Mouse (Mus musculus) urinary bladder, postnatal 4 days (tissue): ENCODE results near the gene Aire.
A peak's percentile ranks its signal among the peaks of the same experiment; 100 is the strongest.
"Not testable (repeated sequence)": the region's sequence is repeated elsewhere in the genome, so short reads cannot be mapped to it uniquely, and the experiment has no call there.

Source experiments
- DNase-seq, 2 experiments: peaks; one replicate each; pipeline ENCODE4 v3.0.0; 2021 to 2022; ENCODE audit warnings: low spot score in 2 of 2

Gene Aire

GRCm38 (mm10) chr10:78049519-78050035 lies 6.2 kb upstream of the Aire start:
- DNase-seq, result no peak

- DNase-seq, result no peak
These were observed 4.8 kb upstream of the Aire start for GRCm38 (mm10) chr10:78048061-78048730.

- no peak for DNase-seq
These were observed 3.0 kb upstream of the Aire start for GRCm38 (mm10) chr10:78046388-78046787.

GRCm38 (mm10) chr10:78044531-78044930 lies 1.1 kb upstream of the Aire start:
- DNase-seq, result no peak

- no peak for DNase-seq
These were observed 559 bp downstream of the Aire start for GRCm38 (mm10) chr10:78042697-78043405.

GRCm38 (mm10) chr10:78042096-78042495 lies 1.3 kb downstream of the Aire start:
- no peak for DNase-seq

GRCm38 (mm10) chr10:78041647-78042046 lies 1.8 kb downstream of the Aire start, which contains the start of gene Dnmt3l:
Gene Dnmt3l, plus strand, starts transcription at chr10:78041947.
- DNase-seq, result no peak

- DNase-seq, result no peak
These were observed 6.3 kb downstream of the Aire start for GRCm38 (mm10) chr10:78037139-78037538.

GRCm38 (mm10) chr10:78031987-78032386 lies 11.4 kb downstream of the Aire start:
- DNase-seq, result no peak

GRCm38 (mm10) chr10:78029080-78029479 lies 14.3 kb downstream of the Aire start:
- no peak for DNase-seq

GRCm38 (mm10) chr10:78028129-78028528 lies 15.3 kb downstream of the Aire start:
- peak; percentile 54 to 71 for DNase-seq

GRCm38 (mm10) chr10:78025453-78025852 lies 18.0 kb downstream of the Aire start:
- DNase-seq, result not testable (repeated sequence)

- DNase-seq, result not testable (repeated sequence)
These were observed 23.4 kb downstream of the Aire start for GRCm38 (mm10) chr10:78019984-78020383.

GRCm38 (mm10) chr10:78019291-78019690 lies 24.1 kb downstream of the Aire start:
- no peak for DNase-seq

GRCm38 (mm10) chr10:78018797-78019203 lies 24.6 kb downstream of the Aire start:
- peak; percentile 58 to 84 for DNase-seq

GRCm38 (mm10) chr10:78016366-78016765 lies 27.0 kb downstream of the Aire start:
- no peak for DNase-seq

GRCm38 (mm10) chr10:78015489-78015888 lies 27.9 kb downstream of the Aire start:
- no peak for DNase-seq

- no peak for DNase-seq
These were observed 30.5 kb downstream of the Aire start for GRCm38 (mm10) chr10:78012661-78013495.

GRCm38 (mm10) chr10:78011116-78011515 lies 32.3 kb downstream of the Aire start:
- not testable (repeated sequence) for DNase-seq

GRCm38 (mm10) chr10:78010335-78010734 lies 33.1 kb downstream of the Aire start:
- no peak for DNase-seq

GRCm38 (mm10) chr10:78009945-78010293 lies 33.5 kb downstream of the Aire start, which contains the start of gene Pfkl:
Gene Pfkl, minus strand, starts transcription at chr10:78010083.
- no peak for DNase-seq
